Mouse (Mus musculus): ENCODE measurements at regions not wholly inside any gene's neighbourhood (a gene's known extent, or its start where the extent isn't known, plus 50 kb on each side); places are given as distances from the start of the nearest gene placed in this dataset.

DNA sequence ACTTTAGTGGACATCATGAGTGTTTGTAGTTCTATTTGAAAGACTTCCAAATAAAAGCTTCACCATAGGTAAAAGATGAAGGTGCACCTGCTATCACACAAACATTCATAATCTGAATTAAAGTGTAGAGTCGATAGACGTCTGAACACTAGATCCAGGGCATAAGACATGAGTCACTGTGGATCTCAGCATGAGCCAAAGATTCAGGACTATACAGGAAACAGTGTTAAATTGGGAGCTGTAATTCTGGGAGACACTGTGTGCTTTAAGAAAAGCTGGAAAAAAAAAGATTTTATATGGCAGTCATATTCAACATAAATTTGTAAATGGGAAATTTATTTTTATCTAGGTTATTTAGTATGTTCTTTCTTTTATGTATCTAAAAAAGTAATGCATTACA is 160.5 kb downstream of the Pdha2 start:
- no peak for DNase-seq (ENCODE audit: low spot score in 2 of 2)

DNA sequence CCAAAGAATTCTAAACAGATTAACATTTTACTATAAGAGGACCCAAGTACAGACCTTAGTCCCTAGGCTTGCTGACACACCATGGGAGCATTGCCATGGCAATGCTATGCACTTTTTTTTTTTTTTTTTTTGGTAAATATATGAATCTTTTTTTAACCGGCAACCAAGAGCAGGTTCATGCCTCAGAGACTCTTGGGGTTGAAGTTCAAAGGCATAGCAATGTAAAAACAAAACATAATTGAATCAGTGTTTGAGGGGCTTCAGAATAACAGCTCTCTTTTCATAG is 197.9 kb downstream of the Pdha2 start:
- DNase-seq (ENCODE audit: low spot score in 2 of 2), result no peak

DNA sequence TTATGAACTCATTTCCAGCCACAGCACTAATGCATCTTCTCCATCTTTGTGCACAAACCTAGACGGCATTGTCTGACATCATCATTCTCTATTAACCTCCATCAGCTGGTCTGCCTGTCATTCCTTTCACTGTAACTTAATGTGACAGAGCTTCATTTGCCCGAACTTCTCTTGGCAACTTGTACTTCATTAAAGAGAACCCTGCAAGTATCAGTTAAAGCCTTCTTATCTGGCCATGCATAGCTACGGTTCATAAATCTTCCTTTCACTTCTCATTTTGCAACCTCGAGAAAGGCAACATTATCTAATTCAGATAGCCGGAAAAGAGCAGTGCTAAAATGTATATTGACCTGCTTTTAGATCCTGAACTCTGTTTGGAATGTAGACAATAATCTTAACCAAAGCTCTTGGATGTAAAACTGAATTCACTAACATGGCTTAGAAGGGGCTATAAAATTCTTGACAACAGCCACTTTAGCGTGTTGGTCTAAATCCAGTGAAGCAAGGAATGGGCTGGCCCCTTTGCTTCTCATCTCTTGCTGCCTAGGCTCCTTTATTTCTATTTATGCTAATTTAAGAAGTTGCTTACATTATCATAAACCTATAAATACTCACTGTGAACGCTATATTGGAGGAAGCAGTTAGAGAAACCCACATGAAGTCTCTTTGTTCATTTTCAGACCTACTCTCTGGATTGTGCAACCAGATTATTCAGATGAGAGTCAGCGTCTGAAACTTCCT is 198.5 kb downstream of the Pdha2 start:
- DNase-seq (ENCODE audit: low spot score in 2 of 2), result peak in 1 of 2 experiments; percentile 24

DNA sequence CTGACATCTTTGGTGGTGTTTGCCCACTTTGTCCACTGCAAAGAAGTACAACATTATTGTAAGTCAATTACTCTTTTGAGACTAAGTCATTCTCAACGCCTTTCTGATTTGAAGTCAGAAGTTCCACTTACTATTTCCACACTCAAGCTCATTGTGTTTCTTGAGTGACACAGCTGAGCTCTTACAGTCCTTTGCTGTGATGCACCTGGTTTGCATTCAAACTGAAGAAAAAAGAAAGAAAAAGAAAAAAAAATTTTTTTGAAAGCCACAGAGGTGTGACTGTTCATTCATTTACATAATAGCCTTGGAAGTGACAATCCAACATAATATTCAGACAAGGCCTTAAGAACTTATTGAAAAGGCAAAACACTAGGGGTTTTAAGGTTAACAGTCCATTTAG is 199.2 kb downstream of the Pdha2 start:
- DNase-seq (ENCODE audit: low spot score in 2 of 2), result no peak

DNA sequence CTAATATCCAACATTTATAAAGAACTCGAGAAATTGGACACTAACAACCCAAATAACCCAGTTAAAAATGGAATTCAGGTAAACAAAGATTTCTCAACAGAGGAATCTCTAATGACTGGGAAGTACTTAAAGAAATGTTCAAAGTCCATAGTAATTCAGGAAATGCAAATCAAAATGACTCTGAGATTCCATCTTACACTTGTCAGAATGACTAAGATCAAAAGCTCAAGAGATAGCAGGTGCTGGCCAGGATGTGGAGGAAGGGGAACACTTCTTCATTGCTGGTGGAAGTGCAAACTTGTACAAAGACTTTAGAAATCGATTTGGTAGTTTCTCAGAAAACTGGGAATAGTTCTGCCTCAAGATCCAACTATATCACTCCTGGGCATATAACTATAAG is 203.4 kb downstream of the Pdha2 start:
- DNase-seq (ENCODE audit: low spot score in 2 of 2), result no peak

DNA sequence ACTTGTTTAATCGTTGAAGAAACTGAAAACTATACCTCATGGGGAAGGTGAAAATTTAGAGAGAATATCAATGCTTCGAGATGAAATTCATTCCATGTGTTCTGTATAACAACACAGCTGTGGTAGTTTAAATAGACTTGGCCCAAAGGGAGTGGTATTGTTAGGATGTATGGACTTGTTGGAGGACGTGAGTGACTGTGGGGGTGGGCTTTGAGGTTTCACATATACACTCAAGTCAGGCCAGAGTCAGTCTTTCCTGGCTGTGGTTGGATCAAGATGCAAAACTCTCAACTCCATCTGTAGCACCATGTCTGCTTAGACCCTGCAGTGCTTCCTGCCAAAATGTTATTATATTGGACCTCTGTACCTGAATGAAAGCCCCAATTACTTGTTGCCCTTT is 206.3 kb downstream of the Pdha2 start:
- DNase-seq (ENCODE audit: low spot score in 2 of 2), result no peak

DNA sequence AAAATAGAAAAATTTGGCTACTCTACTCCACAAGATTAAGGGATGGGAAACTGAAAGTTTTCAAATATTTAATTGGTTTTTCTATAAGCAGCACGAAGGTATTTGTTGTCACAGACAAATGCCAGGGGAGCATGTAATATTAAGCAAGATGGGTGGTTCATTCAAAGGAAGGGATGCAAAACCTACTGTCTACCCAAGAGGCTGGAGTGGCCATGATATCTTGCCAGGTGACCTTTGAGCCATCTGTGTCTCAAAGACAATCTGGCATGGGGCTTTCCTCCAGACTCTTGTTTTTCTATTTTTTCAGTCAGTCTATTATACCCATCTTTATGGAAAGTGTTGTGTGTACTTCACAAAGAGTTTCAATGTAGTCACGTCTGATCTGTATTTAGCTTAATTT is 208.6 kb downstream of the Pdha2 start:
- no peak for DNase-seq (ENCODE audit: low spot score in 2 of 2)

DNA sequence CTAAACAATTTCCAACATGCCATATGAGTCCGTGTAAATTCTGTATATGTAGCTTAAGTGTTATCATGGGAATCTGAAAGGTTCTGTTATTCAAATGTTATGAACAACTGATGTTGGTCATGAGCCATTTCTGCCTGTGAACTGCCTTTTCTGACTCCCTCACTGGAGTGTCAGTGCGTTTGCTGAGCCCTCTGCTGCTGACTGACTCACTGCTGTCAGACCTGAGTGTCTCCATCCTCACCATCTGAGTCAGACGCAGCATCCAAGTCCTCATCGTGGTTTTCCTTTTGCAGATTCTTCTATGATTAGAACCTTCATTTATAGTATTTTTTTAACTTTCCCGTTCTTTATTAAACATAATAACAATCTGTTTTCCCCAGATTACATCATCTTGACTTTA is 223.9 kb downstream of the Pdha2 start:
- DNase-seq (ENCODE audit: low spot score in 2 of 2), result no peak

DNA sequence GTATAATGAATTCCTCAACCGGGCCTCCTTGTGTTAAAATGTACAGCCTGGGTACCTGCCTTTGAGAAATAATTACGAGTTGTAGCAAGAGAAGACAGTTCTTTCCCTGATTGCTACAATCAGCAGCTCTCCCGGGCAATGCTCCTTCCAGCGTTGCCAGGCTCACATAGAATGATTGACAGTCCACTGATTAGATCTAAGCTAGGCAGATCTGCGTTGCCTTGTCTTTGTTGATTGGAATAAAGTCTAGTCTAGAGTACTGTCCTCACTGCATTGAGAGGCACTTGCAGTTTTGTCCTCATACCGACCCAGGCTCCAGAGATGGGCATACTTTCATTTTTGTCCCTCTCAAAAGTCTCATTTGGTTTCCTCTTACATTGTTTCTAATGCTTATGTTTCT is 238.6 kb downstream of the Pdha2 start:
- no peak for DNase-seq (ENCODE audit: low spot score in 2 of 2)

DNA sequence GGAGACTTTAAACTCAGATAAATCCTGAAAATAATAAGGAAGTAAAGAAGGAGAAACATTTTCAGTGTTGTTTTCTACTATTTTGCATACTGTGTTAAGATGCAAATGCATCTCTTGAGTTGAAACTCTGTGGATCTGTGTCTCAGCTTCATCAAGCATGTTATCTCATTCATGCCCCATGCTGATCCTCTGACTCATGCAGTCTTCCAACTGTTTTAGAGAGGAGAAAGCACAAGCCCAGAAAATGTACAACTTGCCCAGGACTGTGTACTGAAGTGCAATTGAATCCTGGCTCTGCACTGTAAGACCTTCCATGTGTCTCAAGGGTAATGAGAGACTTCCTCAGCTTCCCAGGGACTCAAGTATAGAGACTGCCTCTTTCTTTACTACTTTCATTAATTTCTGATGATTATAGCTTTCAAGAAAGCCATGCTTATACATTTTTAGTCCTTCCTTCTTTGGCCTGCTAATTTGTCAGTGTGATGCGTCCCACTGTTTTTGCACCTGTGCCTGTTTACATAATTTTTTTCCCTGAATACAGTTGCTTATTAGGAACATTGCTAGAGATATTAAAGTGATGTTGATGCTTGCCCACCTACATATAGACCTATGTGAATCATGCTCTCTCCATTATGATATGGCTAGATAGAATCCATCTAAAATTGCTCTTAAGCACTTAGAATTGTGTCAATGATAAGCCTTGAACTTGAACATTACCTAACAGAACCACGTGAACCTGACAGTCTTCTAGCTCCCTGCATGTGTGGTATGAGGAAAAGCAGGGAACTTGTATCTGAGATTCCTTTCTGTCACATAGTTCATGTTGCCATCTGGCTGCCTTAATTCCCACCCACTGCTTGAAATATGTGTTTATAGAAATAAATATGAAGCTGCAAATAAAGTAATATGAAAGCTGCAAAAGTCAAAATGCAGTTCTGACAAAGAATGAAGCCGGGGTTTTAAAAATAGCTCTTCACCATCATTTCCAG is 242.0 kb downstream of the Pdha2 start:
- no peak for DNase-seq (ENCODE audit: low spot score in 2 of 2)

DNA sequence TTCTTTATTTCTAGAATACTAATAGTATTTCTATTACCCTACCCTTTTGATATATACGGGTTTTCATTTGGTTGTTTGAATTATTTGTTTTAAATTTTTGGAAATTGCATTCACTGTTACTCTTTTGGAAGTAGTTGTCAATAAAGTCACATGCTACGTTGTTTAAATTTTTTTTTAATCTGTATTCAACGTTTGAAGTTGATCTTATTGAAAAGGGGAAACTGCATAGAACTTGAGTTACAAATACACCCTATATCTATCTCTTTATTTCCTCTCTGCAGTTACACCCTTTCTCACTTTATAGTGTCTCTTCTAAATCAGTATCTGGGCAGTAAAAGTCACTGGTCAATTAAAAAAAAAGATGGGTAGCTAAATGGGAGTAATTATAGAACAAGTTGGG is 243.6 kb downstream of the Pdha2 start:
- no peak for DNase-seq (ENCODE audit: low spot score in 2 of 2)

DNA sequence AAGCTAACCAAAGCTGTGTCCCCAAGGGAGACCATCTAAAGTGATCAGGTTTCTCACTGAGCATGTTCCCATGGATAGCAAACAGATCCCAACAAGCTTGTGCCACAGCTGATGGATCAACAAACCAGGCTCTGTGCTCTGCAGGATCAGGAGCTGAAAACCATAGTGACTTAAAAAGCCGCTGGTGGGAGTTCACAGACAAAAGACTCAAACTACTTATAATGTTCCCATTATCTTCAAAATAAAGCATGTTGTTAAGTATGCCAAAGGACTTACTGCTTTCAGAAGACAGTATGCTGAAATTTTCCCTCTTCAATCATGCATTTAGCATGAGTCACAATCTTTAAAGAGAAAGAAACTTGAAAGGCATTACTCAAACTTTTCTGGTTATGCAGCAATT is 254.5 kb downstream of the Pdha2 start:
- no peak for DNase-seq (ENCODE audit: low spot score in 2 of 2)

DNA sequence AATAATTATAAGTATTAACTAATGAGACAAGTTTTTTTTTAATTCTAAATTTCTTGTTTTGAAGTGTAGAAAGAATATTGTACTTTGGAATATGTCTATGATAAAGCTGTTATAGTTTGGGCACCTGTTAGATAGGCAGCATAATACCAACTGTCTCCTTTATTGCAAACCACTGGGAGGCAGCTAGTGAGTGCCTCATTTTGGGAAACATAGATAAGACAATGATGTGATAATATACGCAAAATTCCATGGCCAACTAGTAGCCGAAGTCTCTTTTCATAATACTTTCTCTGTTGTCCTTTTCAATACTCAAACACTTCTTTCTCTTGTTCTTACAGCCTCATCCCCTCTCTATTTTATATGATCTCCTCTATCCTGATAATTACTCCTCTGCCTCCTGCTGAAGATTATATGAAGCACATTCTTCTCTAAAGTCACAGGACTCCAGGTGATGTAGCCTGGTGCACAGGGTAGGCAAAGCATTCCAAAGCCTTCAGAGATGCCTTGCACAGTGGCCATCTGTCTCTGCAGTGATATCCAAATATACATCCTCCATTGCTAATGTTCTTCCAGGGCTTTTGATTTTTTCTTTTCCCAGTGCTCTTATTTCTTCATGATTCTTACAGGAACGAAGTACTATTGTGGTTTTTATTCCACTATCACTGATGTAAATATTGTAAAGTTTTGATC is 259.9 kb downstream of the Pdha2 start:
- no peak for DNase-seq (ENCODE audit: low spot score in 2 of 2)

DNA sequence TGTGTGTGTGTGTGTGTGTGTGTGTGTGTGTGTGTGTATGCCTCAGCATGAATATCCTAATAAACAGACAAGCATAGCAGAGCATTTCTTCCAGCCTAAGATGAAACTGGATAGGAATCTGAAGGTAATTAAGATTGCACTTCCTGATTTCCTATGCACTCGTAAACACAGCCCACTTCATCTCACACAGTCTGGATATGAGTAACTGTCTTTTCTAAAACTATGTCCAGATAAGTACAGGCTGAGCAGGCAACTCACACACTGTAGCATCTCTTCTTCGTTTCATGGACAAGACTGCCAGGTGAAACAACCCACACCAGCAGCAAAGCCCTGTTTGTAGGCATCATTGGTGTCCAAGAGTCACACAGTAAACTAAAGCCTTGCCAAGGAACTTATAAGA is 261.1 kb downstream of the Pdha2 start:
- DNase-seq (ENCODE audit: low spot score in 2 of 2), result no peak

DNA sequence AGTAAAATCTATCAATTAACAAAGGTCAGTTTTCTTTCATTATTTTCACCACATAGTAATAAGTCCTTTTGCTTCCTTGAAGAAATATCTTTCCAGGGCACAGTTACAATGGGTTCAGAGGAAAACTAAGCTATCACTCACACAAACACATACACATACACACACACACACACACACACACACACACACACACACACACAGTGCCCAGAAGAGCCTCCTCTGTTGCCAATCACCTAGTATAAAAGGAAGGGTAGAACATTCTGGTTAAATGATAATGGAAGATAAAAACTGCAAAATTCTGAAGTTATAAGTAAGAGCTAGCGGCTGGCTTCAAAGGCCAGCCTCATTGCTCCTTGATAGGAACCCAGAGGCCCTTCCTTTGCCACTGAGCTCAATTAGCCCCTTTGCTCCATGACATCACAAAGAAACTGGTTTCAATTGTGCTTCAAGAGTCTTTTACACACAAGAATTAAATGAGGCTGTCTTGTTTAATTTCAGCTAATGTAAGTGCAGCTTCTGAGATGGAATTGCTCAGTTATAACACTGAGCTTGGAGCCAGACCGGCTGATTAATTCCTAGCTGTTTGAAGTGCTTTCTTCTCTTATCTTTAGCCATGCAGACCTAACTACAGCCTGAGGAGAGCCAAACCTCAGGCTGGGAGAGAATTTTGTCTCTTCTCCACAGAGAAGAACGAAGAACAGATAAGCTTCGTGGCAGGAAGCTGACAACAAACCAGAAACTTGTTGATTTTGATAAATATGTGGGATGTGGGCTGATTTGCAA is 262.1 kb downstream of the Pdha2 start:
- no peak for DNase-seq (ENCODE audit: low spot score in 2 of 2)

DNA sequence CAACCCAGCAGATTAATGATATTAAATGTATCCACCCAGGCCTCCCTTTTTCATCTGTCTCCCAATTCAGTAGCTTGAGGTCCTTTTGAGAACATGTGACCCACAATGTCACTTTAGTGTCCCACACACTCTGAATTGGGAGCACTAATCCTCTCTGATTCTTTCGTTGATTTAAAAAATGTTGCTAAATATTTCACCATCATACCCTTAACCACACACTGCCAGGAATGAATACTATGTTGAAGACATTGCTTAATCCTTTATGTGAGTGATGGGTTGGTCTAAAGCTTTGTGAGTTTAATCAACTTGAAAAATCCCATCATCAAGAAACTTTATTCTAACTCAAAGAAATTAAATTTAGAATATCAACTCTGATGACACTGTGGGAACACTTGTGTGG is 269.7 kb downstream of the Pdha2 start:
- no peak for DNase-seq (ENCODE audit: low spot score in 2 of 2)

DNA sequence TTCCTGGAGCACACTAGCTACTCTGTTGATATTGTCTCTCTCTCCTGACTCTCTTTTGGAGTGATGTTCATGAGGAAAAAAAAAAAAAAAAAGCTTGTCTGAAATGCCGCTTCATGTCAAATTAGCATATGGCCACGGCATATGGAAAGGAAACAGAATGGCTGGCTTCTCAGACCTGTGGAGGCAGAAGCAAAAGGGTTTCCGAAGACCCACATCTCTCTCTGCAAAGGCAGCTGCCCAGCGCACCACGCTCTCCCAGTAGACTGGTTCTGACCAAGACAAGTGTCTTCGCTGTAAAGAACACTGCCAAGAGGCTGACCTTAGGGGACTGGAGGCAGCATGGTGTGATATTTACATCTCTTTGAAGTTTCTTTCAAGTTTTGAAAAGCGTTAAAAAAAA is 270.3 kb downstream of the Pdha2 start:
- no peak for DNase-seq (ENCODE audit: low spot score in 2 of 2)

DNA sequence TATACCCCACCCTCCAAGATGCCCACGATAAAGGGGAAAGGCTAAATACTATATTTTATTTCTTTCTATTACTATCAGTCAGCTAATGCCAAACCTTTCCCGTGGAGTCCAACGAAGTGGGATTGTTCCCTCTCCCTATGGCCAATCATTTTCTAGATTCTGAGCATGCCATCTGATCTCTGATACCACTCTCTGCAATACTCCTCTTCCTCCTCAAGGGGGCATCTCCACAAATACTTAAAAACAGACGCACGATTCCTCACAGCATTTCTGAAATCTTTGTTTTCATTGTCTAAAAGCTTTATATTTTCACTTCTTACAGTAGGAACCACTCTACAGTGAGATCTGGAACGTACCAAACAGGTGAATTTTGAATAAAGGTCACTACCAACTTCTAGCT is 270.8 kb downstream of the Pdha2 start:
- no peak for DNase-seq (ENCODE audit: low spot score in 2 of 2)

DNA sequence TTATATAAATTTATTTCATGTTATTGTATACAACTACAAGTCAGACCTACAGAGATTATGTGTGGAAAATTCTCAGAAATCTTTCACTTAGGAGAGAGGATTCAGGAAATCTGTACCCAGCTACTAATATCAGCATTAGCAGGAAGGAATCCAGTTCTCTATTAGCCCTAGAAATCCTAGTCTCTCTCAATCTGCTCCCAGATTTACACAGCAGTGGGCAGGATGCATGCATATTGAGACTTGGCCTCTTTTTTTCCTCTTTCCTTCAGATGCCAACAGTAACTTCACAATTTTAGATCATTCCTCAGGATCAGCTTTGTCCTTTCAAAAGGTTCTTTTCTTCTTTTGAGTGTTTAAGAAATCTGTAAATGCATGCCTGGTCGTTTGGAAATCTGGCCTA is 279.0 kb downstream of the Pdha2 start:
- DNase-seq (ENCODE audit: low spot score in 2 of 2), result no peak

DNA sequence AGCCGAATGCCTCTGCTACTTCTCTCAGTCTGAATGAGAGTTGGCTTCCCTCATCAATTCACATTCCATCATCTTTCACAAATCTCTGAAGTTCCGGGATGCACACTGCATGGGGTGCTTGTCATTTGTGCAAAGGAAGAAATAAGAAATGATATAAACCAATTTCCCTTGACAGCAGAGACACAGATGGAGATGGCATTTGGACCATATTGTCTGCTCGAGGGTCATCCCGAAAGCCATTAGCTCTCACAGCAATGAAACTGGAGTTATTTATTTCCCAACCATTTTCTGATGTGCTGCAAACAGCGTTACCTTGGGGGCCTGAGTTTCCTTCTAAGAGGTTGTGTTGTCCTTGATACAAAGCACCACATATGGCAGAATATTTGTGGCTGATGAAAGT is 285.5 kb downstream of the Pdha2 start:
- DNase-seq (ENCODE audit: low spot score in 2 of 2), result no peak

DNA sequence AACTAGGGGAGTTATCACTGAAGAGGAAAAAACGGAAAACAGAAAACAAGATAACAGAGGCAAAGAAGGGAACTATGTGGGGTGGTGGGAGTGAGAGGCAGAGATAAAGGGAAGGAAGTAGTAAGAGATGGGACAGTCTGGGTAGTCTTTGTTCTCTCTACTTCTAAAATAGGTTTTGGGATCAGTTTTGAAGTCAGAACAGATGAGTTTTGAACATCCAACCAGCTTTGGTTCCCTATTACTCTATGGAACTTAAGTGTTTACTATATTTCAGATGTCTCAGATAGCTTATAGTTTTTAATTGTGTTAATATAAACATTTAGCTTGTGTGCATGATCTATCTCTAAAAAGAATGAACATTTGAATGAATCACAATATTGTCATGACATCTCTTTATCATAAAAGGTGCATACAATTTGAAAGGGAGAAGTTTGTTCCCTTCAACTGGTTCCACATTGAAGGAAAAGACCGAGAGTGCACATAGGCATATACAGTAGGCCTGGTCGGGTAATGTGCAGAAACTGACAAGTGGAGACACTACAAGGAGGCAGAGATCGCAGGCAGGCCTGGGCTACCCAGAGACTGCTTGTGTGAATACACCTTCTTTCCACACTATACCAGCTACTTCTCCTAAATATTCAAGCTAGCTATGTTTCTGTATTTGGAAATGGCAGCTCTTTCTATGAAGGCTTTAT is 335.8 kb downstream of the Pdha2 start:
- DNase-seq (ENCODE audit: low spot score in 2 of 2), result no peak
